Mouse (Mus musculus) cerebellum, adult 9-11 months (tissue): ENCODE measurements at regions not wholly inside any gene's neighbourhood (a gene's known extent, or its start where the extent isn't known, plus 50 kb on each side); places are given as distances from the start of the nearest gene placed in this dataset.

Source experiments
- DNase-seq: peaks from one replicate; pipeline ENCODE4 v3.0.0; 2022

DNA sequence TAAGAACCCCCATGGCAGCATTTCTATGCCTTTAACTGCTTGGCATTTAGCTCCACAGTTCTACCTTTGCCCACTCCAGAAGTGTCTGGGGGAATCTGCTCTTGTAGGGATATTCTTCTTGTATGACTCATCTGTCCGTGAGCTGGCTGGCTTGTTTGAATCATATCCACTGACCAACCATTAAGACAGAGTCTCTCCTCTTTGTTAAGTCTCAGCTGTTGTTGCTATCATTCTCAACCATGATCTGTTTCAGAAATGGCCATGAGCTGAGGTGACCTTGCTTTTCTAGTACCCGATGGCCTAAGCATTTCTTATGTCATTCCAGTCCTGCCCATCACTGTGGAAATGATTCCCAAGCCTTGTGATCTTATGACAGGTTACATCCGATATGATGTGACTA is 161.8 kb downstream of the 4930564D02Rik start:
- no peak for DNase-seq

- DNase-seq: no peak
Observed at GRCm38 (mm10) chr3:105241048-105241447, 174.4 kb downstream of the 4930564D02Rik start.

- no peak for DNase-seq
Observed at GRCm38 (mm10) chr3:105257096-105257495, 190.5 kb downstream of the 4930564D02Rik start.

DNA sequence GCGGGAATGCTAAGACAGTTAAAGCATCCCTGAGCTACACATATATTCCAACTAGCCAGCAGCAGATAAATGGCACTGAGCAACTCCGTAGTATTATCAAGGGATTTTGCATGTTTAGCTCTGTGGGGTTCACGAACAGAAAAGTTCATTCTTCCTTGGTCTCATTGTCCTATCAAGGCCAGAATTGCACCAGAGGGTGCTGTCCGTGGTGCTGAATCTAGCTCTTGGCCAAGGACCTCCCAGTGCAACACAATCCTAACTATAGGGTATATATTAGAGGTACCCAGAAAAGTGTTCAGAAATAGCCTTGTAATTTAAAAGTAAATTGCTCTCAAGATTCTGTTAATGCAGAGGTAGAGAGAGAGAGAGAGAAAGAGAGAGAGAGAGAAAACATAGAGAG is 176.9 kb upstream of the Kcnd3 start:
- no peak for DNase-seq

- peak; percentile 2 for DNase-seq
Observed at GRCm38 (mm10) chr3:105280971-105281370, 171.2 kb upstream of the Kcnd3 start.

GRCm38 (mm10) chr3:105281686-105282085 is 170.4 kb upstream of the Kcnd3 start:
- DNase-seq: no peak

DNA sequence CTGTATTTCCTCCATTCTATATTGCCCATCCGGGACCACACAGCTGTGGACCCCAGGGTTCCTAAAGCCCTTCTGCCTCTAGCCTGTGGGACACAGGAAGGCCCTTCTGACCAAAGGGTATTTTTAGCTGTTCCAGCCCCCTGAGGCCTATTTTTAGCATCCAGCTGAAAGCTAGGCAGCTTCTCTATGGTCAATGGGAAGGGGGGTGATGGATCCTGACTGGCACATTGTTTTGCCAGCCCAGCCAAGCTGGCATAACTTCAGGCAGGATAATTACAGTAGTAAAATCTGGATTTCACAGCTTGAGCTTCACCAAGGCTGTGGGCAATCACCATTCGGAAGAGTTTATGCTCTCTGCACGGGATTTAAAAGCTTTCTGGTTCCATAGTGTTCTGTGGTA is 153.9 kb upstream of the Kcnd3 start:
- no peak for DNase-seq

- no peak for DNase-seq
Observed at GRCm38 (mm10) chr3:105300693-105301548, 151.2 kb upstream of the Kcnd3 start.

GRCm38 (mm10) chr3:105307676-105308075 is 144.5 kb upstream of the Kcnd3 start:
- no peak for DNase-seq

DNA sequence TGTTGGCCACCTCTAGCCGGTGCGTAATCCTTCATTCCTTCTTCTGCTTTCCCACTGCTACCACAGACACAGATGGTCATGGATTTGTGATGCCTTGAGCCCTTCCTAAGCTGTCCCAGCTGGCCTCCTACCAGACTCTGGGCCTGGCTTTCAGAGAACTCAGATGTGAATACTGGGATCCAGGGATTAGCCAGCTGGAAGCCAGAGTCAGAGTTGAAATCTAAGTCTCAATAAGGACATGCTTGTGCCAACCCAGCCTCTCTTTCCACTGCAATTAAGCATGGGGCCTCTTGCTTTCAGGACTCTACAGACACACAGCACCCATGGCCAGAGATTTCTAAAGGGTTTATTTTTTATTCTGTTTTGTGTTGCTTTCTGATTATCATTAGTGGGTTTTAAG is 143.1 kb upstream of the Kcnd3 start:
- no peak for DNase-seq

- no peak for DNase-seq
Observed at GRCm38 (mm10) chr3:105353268-105353667, 98.9 kb upstream of the Kcnd3 start.

DNA sequence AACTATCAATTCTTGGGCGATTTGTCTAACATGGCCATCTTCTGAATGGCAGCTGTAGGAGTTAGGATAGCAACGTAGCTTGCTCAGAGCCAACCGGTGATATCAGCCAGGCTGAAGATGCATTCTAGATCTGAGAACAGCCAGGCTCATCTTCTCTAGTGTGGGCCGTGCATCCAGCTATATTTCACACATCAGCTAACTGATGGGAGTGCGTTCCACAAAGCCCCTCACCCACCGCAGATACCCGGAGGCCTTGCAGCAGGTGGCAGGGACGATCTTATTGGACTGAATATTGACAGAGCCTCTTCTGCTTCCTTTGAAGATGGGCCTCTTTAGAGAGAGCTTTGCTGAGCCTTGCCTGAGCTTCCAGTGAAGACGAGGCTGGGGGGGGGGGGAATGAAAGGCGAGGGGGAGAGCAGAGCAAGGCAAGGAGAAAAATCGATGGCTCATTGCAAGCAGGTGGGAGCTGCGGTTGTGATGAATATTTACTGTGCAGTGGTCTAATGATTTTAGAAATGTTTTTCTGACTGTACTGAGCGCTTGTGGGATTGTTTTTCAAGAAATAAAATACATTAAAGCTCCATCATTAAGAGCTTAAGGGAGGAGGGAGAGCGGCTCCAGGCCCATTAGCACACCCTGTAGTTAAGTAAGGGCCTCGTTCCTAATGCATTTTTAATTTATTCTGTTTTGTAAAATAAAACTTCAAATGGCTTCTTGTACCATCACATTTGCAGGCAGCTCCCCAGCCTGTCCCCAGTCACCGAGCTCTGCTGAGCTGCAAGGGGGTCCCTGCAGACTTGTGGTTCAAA is 97.8 kb upstream of the Kcnd3 start:
- DNase-seq: no peak

- no peak for DNase-seq
Observed at GRCm38 (mm10) chr3:105357511-105357910, 94.6 kb upstream of the Kcnd3 start.

GRCm38 (mm10) chr3:105359636-105360035 is 92.5 kb upstream of the Kcnd3 start:
- DNase-seq: no peak

- peak; percentile 55 for DNase-seq
Observed at GRCm38 (mm10) chr3:105364685-105365084, 87.4 kb upstream of the Kcnd3 start.

GRCm38 (mm10) chr3:105366806-105367205 is 85.3 kb upstream of the Kcnd3 start:
- no peak for DNase-seq

DNA sequence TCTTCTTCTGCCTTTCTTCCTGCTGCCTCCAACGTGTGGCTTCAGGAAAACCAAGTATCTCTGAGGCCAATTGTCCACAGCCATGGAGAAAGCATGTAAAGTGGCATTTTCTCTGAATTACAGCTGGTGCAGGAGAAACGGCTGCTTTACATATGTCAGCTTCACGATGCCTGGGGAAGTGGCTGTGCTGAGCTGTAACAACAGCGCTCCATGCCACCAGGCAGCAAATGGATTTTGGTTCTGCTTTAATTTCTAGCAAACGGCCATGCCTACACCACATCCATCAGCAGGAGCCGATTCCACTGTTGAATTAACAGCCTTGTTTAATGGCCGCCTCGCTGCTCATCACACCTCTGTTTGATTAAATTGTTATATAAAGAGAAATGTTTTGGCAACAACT is 84.2 kb upstream of the Kcnd3 start:
- no peak for DNase-seq

GRCm38 (mm10) chr3:105372371-105372828 is 79.7 kb upstream of the Kcnd3 start:
- DNase-seq: peak; percentile 39

DNA sequence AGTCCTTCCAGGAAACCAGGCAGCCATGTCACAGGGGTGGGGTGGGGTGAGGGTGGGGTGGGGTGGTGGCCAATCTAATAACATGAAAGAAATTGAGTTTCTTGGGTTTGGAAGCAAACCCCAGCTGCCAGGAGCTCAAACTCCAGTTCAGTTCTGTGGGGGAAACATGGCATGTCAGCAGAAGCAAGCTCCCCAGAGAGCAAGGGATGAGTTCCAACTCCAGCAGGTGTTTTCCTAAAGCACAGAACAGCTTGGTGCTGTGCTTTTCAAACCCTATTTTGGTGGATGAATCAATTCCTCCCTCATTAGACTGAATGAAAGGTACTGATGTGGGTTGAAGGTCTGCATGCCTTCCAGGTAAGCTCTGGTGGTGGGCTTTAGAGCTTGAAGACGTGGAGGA is 77.8 kb upstream of the Kcnd3 start:
- no peak for DNase-seq

GRCm38 (mm10) chr3:105374836-105375235 is 77.3 kb upstream of the Kcnd3 start:
- no peak for DNase-seq

- DNase-seq: no peak
Observed at GRCm38 (mm10) chr3:105375383-105375782, 76.7 kb upstream of the Kcnd3 start.

DNA sequence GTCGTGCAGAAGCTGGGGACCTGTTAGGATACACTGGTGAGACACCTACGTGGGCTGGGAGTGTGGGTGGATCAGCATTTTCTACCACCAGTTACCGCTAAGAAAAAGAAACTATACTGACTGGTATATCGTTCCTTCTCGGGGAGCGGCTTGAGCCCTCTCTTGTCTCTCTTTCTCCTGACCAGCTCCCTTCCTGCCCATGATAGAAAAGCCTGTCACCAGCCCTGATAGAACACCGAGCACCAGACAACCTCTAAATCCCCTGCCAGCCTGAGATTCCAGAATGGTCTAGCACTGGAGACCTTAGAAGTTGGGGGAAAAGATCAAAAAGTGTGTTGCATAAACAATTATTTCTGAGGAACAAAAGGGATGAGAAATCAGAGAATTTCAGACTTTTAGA is 76.3 kb upstream of the Kcnd3 start:
- DNase-seq: no peak

- DNase-seq: no peak
Observed at GRCm38 (mm10) chr3:105376346-105376745, 75.8 kb upstream of the Kcnd3 start.

DNA sequence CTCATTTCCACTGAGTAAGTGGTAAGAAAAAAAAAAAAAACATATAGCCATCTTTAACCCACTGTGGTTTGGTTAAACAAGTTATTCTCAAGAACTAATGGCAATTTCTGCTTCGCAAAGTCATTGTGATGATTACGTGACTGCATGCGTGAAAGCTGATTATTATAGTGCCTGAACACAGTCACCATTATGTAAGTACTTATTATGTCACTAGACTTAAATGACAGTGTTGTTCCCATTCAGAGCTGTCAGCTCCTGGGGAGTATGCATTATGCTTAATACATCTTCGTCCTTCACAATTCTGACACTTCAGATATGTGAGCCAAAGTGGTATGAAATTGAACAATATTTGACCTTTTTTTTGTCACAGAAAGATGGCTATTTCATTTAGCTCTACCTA is 71.3 kb upstream of the Kcnd3 start:
- DNase-seq: no peak
